Mouse (Mus musculus): ENCODE results near the gene Cdk6. TPM values are rescaled to one million over a fixed set of nuclear protein-coding genes. Genes with fewer than 3 reads are reported as not detected.
"Not testable (repeated sequence)": the region's sequence is repeated elsewhere in the genome, so short reads cannot be mapped to it uniquely, and the experiment has no call there.

The Cdk6 gene
- polyA plus RNA-seq (2016; fragmentation: Nextera tagmentation; extraction: Ambion mirVana): 18.3 and 20.0 TPM in 2 replicates

DNA sequence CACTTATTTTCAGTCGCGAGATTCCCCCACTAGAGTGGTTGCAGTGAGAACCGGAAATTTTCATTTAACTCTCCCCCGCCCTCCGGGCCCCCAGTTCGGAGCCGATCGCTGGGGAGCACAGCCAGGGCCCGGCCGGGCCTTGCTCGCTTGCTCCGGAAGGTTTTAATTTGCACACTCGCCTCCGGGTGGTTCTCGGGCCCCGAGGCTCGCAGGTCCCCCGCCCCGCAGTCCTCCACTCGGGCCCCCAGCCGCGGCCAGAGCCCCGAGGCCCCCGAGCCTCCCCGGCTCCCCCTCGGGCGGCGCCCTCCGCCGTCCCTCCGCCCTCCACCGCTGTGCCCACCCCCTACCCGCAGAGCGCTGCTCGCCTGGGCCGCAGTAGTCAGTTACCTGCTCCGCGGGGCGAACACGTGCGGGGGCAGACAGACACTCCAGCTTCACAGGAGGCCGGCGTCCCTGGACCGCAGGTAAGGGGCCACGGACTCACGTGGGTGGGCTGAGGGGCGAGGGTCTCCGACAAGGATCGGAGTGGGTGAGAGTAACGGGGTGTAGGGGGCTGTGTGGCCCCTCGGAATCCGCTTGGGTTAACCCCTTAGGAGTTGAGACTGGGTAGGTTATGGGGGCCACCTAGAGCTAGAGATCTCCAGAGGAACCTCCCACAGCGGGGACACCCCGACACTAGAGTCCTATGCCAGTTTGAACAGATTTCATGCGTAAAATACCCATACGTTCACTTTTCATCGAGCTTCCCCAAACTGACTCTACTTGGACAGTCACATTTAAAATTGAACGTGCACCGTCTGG lies at the start of gene Cdk6:
Gene Cdk6, plus strand, starts transcription at position 375 of the 801 bp plus-strand sequence.
- peaks cover 30% of the 10 kb centered on the region for H3K27me3 ChIP-seq (ENCODE audit: insufficient read depth, poor library complexity, severe bottlenecking)
- H3K4me3 ChIP-seq: peak within 1 kb of the TSS; percentile 74
- no peaks in the 10 kb centered on the region for H3K9me3 ChIP-seq
- no peaks in the 10 kb centered on the region for H3K36me3 ChIP-seq
- DNase-seq (ENCODE audit: low spot score): peak; percentile 61
- peak within 1 kb of the TSS; percentile 91 for H3K27ac ChIP-seq
- 1% methylated on average over 59 of the region's 59 CpGs for WGBS
- peaks cover 34% of the 10 kb centered on the region for H3K4me1 ChIP-seq (replicated peaks)

DNA sequence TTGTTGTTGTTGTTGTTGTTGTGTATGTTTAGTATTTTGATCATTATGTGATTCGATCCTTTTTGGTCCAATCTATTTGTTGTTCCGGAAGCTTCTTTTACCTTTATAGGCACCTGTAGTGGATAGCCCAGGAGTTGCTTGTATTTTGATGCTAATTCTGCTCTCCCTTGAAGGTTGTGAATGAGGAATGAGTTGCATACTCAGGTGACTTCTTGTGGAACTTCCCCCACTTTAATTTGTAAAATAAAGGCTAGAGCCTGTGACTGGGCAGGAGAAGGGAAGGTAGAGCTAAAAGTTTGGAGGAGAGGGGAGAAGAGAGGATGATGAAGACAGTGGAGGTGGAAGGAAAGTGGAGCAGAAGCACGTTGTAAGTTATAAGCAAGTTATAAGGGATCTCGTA lies 47.6 kb upstream of the Cdk6 start:
- Histone ChIP-seq H3K4me1 (replicated peaks) (peaks cover 2% of the 10 kb centered on the region; the same call in 1 of the 2 replicates), H3K36me3 (no peaks in the 10 kb centered on the region), H3K4me3 (no peak overlapping the region), H3K27ac (no peak overlapping the region), H3K27me3 (ENCODE audit: insufficient read depth, poor library complexity, severe bottlenecking) (no peaks in the 10 kb centered on the region), H3K9me3 (no peaks in the 10 kb centered on the region)
- no peak for DNase-seq (ENCODE audit: low spot score)
- 81% methylated on average over 4 of the region's 4 CpGs for WGBS

DNA sequence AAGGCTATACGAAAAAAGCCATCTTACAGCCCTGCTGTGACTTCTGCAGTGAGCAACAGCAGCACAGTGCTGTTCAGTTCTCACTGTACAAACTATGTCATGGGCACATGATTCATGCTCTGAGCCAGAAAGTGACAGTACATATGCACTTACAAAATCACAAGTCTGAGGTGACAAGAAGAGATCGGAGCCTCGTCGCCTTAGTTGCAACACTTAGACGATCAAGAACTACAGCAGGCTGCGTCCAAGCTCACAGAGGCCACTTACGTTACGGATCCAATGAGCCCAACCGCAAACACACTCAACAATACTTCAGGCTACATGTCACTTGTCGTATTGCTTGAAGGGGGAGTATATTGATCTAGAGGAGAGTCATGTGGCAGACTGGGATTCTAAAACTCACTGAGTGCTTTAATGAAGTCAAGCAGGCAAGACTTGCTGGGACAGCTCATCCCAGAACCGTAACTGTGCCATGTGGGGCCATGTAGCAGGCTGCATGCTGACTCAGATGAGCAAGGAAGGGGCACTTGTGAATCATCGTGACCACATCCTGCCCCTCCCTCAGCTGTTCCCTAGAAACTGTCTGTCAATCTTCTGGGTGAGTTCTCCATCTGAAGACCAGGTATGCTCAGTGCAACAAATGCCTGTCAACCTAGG lies 40.4 kb upstream of the Cdk6 start:
- H3K4me3 ChIP-seq: no peak overlapping the region
- DNase-seq (ENCODE audit: low spot score): no peak
- H3K36me3 ChIP-seq: no peaks in the 10 kb centered on the region
- H3K9me3 ChIP-seq: no peaks in the 10 kb centered on the region
- H3K27me3 ChIP-seq (ENCODE audit: insufficient read depth, poor library complexity, severe bottlenecking): no peaks in the 10 kb centered on the region
- H3K4me1 ChIP-seq (replicated peaks): no peaks in the 10 kb centered on the region
- WGBS: 88% methylated on average over 12 of the region's 12 CpGs
- no peak overlapping the region for H3K27ac ChIP-seq

DNA sequence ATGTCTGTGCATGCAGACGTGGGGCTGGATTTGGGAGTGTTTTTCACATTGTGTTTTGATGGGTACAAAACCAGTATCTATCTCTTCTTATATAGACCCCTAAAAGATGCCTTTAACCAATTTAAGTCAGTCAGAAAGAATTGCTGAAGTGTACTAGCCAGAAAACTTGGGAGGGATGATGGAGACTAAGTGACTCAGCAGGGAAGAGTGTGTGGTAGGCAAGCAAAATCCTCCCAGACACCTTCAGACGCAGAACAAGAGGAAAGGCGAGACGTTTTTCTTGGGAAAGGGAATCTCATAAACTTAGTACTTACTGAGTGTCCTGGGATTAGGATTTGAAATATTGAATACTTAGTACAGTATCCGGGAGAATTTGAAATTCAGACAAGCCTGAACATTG lies 39.8 kb upstream of the Cdk6 start:
- no peak for DNase-seq (ENCODE audit: low spot score)
- Histone ChIP-seq H3K27me3 (ENCODE audit: insufficient read depth, poor library complexity, severe bottlenecking) (no peaks in the 10 kb centered on the region), H3K4me1 (replicated peaks) (no peaks in the 10 kb centered on the region), H3K27ac (no peak overlapping the region), H3K9me3 (no peaks in the 10 kb centered on the region), H3K36me3 (no peaks in the 10 kb centered on the region), H3K4me3 (no peak overlapping the region)
- WGBS: 78% methylated on average over 5 of the region's 5 CpGs

DNA sequence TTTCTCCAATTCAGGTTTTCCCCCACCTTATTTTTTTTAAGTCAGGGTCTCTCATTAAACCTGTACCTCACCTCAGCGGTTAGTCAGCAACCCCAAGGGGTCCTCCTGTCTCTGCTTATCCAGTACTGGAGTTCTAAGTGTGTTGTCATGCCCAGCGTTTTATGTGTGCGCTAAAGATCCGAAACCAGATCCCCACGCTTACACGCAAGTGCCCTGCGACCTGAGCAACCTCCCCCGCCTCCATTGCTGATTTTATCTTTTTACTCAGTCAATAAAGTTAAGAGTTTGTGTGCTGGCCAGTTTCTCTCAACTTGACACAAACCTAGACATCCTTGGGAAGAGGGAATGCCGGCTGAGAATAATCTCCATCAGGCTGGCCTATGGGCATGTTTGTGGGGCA lies 37.4 kb upstream of the Cdk6 start:
- 93% methylated on average over 9 of the region's 9 CpGs for WGBS
- Histone ChIP-seq H3K27ac (no peak overlapping the region), H3K9me3 (no peaks in the 10 kb centered on the region), H3K4me3 (no peak overlapping the region), H3K4me1 (replicated peaks) (no peaks in the 10 kb centered on the region), H3K36me3 (no peaks in the 10 kb centered on the region), H3K27me3 (ENCODE audit: insufficient read depth, poor library complexity, severe bottlenecking) (no peaks in the 10 kb centered on the region)
- no peak for DNase-seq (ENCODE audit: low spot score)

DNA sequence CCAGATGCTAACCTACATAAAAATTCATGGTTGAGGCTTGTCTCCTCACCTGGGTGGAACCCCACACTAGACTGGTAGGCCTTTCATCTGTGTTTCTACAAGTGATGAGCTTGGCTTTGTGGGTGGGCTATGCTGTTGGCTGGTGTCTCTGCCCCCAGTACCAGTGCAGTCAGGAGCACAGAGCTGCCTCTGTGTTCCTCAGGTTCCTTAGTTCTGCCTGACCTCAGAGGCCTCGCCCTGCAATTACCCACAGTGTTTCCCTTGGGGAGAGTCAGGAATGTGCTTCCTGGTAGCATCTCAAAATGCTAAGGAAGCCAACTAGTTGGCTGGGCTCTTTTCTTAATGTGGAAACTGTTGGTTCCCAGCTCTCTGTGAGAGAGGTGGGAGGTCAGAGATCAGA lies 35.1 kb upstream of the Cdk6 start:
- 83% methylated on average over 1 of the region's 1 CpGs for WGBS
- DNase-seq (ENCODE audit: low spot score): no peak
- Histone ChIP-seq H3K4me1 (replicated peaks) (no peaks in the 10 kb centered on the region), H3K36me3 (no peaks in the 10 kb centered on the region), H3K9me3 (no peaks in the 10 kb centered on the region), H3K4me3 (no peak overlapping the region), H3K27me3 (ENCODE audit: insufficient read depth, poor library complexity, severe bottlenecking) (no peaks in the 10 kb centered on the region), H3K27ac (no peak overlapping the region)

DNA sequence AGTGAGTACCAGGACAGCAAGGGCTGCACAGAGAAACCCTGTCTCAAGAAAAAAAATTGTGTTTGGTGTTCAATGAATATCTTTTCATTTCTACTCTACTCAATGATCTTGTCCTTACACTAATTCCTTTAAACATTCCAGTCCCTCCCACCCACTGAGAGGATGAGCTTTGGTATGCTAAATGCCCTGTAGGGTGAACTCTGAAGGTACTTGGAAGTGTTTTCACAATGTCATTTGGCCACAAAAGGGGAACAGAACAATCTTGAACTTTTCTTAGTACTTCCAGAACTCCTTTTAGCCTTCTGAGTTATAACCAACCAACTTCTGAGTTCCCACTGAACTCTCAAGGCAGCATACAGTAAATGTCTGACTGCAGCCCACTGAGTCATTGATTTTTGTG lies 32.2 kb upstream of the Cdk6 start:
- H3K4me1 ChIP-seq (replicated peaks): no peaks in the 10 kb centered on the region
- H3K9me3 ChIP-seq: no peaks in the 10 kb centered on the region
- no peak overlapping the region for H3K27ac ChIP-seq
- no peak for DNase-seq (ENCODE audit: low spot score)
- no peak overlapping the region for H3K4me3 ChIP-seq
- H3K27me3 ChIP-seq (ENCODE audit: insufficient read depth, poor library complexity, severe bottlenecking): no peaks in the 10 kb centered on the region
- no peaks in the 10 kb centered on the region for H3K36me3 ChIP-seq

DNA sequence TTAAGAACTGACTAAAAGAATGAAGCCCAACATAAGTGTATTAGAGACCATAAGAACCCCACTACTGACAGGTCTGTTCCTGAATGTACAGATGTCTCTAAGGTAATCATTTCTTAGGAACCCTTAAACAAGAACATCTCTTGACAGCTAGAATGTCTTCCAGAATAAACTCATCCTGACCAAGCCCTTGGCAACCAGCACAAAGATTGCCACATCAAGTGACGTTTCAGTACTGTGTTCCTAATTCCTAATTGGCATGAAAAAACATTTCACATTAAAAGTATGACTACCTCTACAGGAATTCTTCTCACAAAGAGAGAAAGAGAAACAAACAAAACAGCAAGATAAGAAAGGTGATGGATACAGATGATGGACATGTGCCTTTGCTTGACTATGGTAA lies 31.7 kb upstream of the Cdk6 start:
- DNase-seq (ENCODE audit: low spot score): no peak
- H3K36me3 ChIP-seq: no peaks in the 10 kb centered on the region
- no peaks in the 10 kb centered on the region for H3K9me3 ChIP-seq
- no peak overlapping the region for H3K27ac ChIP-seq
- H3K27me3 ChIP-seq (ENCODE audit: insufficient read depth, poor library complexity, severe bottlenecking): no peaks in the 10 kb centered on the region
- H3K4me1 ChIP-seq (replicated peaks): no peaks in the 10 kb centered on the region
- no peak overlapping the region for H3K4me3 ChIP-seq
- WGBS: 79% methylated on average over 1 of the region's 1 CpGs

DNA sequence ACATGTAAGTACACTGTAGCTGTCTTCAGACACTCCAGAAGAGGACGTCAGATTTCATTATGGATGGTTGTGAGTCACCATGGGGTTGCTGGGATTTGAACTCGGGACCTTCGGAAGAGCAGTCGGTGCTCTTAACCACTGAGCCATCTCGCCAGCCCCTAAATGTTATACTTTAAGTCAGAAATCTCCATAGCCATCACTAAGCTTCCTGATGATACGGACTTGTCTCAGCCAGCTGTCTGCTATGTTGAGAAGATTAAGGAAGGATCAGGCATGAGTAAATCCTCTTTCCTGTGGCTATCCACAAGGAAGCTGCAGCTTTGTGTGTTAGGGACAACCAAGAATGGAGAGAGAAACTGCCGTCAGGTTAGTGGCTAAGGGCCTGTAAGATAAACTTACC lies 30.1 kb upstream of the Cdk6 start:
- H3K9me3 ChIP-seq; H3K36me3 ChIP-seq; DNase-seq (ENCODE audit: low spot score); H3K4me3 ChIP-seq; H3K4me1 ChIP-seq (replicated peaks); H3K27ac ChIP-seq; H3K27me3 ChIP-seq (ENCODE audit: insufficient read depth, poor library complexity, severe bottlenecking): not testable (repeated sequence)
- 88% methylated on average over 7 of the region's 7 CpGs for WGBS

DNA sequence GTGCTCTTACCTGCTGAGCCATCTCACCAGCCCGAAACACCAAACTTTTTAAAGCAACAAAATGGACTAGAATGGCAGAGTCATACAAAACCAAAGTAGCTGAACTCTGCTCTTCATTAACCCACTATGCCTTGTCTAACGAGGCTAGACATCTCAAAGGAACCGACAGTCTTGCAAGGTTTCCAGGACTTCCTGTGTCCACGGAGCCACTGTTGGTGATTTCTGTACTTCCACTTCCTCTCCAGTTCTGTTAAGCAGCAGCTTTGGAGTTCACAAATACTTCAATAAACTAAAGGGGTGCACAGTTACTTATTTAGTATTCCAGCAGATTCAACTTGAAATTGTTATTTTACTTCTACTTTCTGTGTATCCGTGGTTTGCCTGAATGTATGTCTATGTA lies 23.6 kb upstream of the Cdk6 start:
- H3K27ac ChIP-seq; H3K4me3 ChIP-seq; H3K36me3 ChIP-seq; H3K9me3 ChIP-seq; H3K27me3 ChIP-seq (ENCODE audit: insufficient read depth, poor library complexity, severe bottlenecking); H3K4me1 ChIP-seq (replicated peaks); DNase-seq (ENCODE audit: low spot score): not testable (repeated sequence)
- 90% methylated on average over 5 of the region's 5 CpGs for WGBS

DNA sequence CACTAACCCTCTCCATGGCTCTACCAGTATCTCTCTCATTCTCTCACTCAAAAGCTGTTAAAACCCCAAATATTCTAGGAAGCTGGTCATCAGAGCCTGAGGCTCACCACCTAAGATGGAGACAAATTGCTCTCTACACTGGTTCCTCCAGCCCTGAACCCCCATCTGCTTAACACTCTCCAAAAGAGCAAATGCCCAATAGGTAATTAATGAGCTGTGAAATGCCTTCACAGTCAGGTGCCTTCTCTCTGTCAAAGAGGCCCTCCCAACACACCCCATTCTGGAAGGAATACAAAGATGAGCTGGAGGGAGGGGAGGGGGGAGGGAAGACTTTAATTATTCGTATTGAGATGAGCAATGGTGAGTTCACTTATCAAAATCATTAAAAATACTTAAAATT lies 21.1 kb upstream of the Cdk6 start:
- Histone ChIP-seq H3K4me1 (replicated peaks) (no peaks in the 10 kb centered on the region), H3K36me3 (no peaks in the 10 kb centered on the region), H3K27me3 (ENCODE audit: insufficient read depth, poor library complexity, severe bottlenecking) (no peaks in the 10 kb centered on the region), H3K27ac (no peak overlapping the region), H3K4me3 (no peak overlapping the region), H3K9me3 (no peaks in the 10 kb centered on the region)
- 22% methylated on average over 1 of the region's 1 CpGs for WGBS
- no peak for DNase-seq (ENCODE audit: low spot score)

DNA sequence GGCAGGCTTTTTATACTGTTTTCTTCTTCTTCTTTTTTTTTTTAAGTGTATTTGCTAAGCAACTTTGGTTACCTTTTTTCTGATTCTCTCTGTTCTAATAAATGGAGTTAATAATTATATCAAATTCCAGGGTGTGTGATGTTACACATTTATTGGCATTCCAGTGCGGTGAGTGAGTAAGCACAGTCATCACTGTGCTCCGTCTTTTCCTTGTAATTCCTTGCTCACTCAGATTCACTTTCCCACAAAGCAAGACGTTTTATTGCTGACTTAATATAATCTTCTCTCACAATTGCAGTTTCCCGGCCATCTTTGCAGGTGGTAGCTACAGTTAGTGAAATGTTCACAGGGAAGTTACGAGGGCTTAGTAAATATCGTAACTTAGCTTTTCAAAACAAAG lies 19.2 kb upstream of the Cdk6 start:
- Histone ChIP-seq H3K27ac (no peak overlapping the region), H3K4me3 (no peak overlapping the region), H3K4me1 (replicated peaks) (no peaks in the 10 kb centered on the region), H3K9me3 (no peaks in the 10 kb centered on the region), H3K27me3 (ENCODE audit: insufficient read depth, poor library complexity, severe bottlenecking) (no peaks in the 10 kb centered on the region), H3K36me3 (no peaks in the 10 kb centered on the region)
- DNase-seq (ENCODE audit: low spot score): no peak
- 89% methylated on average over 6 of the region's 6 CpGs for WGBS

DNA sequence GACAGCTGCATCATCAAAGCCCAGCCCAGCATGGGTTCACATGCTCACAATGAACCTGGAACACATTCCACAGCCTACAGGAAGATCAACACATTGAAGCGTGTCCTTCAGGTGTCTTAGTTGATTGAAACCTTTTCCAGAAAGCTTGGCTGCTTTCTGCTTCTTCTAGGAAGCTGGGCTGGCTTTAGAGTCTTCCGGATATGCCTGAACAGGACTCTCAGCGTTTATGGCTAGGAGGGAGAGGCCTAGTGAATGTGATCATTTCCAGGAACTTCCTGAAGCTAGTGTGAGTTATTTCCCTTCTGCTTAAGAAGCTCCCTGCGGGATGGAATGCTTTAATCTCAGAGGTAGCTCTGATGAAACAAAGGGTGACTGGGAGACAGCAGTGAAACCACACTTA lies 17.2 kb upstream of the Cdk6 start:
- Histone ChIP-seq H3K9me3 (no peaks in the 10 kb centered on the region), H3K27ac (no peak overlapping the region), H3K36me3 (no peaks in the 10 kb centered on the region), H3K27me3 (ENCODE audit: insufficient read depth, poor library complexity, severe bottlenecking) (no peaks in the 10 kb centered on the region), H3K4me3 (no peak overlapping the region), H3K4me1 (replicated peaks) (no peaks in the 10 kb centered on the region)
- DNase-seq (ENCODE audit: low spot score): no peak
- WGBS: 70% methylated on average over 4 of the region's 4 CpGs

All from hindbrain, embryonic 10.5 days (tissue).